Mouse (Mus musculus): Measurements from ENCODE around the gene Wdfy1. TPM values are rescaled to one million over a fixed set of nuclear protein-coding genes. Genes with fewer than 3 reads are reported as not detected.
A peak's percentile ranks its signal among the peaks of the same experiment; 100 is the strongest.

Wdfy1 gene
- polyA plus RNA-seq, 2 experiments: 20.8 to 31.1 TPM

- H3K9ac ChIP-seq (ENCODE audit: low read depth, low read length, severe bottlenecking): no peak overlapping the region
- H3K4me2 ChIP-seq (replicated peaks; ENCODE audit: low read depth, low read length, severe bottlenecking): no peak overlapping the region
- no peaks in the 10 kb centered on the region for H3K9me3 ChIP-seq (ENCODE audit: control insufficient read depth, low read length)
- WGBS: 67% methylated on average over 7 of the region's 7 CpGs
- H3K4me3 ChIP-seq (replicated peaks; ENCODE audit: low read length): no peak overlapping the region
- peaks cover 12% of the 10 kb centered on the region for H3K36me3 ChIP-seq (ENCODE audit: control insufficient read depth, insufficient read depth, low read length)
- no peak for TF ChIP-seq POLR2A (IDR thresholded peaks at IDR 0.05; ENCODE audit: borderline replicate concordance, extremely low read depth, insufficient read depth, insufficient read length)
- no peaks in the 10 kb centered on the region for H3K4me1 ChIP-seq (ENCODE audit: control insufficient read depth, insufficient read depth, low read length)
- no peaks in the 10 kb centered on the region for H3K27me3 ChIP-seq (ENCODE audit: control insufficient read depth, insufficient read depth, low read length)
- no peak overlapping the region for H3K27ac ChIP-seq (replicated peaks; ENCODE audit: low read depth, low read length)
- DNase-seq (ENCODE audit: low spot score) (peak; percentile 44), ATAC-seq (ENCODE audit: low FRiP score, low read depth) (no peak)
Observed at GRCm38 (mm10) chr1:79786267-79786927, 10.5 kb upstream of the Wdfy1 start.

- Histone ChIP-seq H3K27ac (replicated peaks; ENCODE audit: low read depth, low read length) (no peak overlapping the region), H3K4me2 (replicated peaks; ENCODE audit: low read depth, low read length, severe bottlenecking) (no peak overlapping the region), H3K9me3 (ENCODE audit: control insufficient read depth, low read length) (no peaks in the 10 kb centered on the region), H3K36me3 (ENCODE audit: control insufficient read depth, insufficient read depth, low read length) (peaks cover 45% of the 10 kb centered on the region), H3K27me3 (ENCODE audit: control insufficient read depth, insufficient read depth, low read length) (no peaks in the 10 kb centered on the region), H3K4me3 (replicated peaks; ENCODE audit: low read length) (no peak overlapping the region), H3K9ac (ENCODE audit: low read depth, low read length, severe bottlenecking) (no peak overlapping the region), H3K4me1 (ENCODE audit: control insufficient read depth, insufficient read depth, low read length) (no peaks in the 10 kb centered on the region)
- no peak for ATAC-seq (ENCODE audit: low FRiP score, low read depth)
- DNase-seq (ENCODE audit: low spot score): no peak
- WGBS: 84% methylated on average over 3 of the region's 3 CpGs
- TF ChIP-seq POLR2A (IDR thresholded peaks at IDR 0.05; ENCODE audit: borderline replicate concordance, extremely low read depth, insufficient read depth, insufficient read length): no peak
Observed at GRCm38 (mm10) chr1:79782433-79782832, 6.5 kb upstream of the Wdfy1 start.

- TF ChIP-seq POLR2A (IDR thresholded peaks at IDR 0.05; ENCODE audit: borderline replicate concordance, extremely low read depth, insufficient read depth, insufficient read length): no peak
- no peak for DNase-seq (ENCODE audit: low spot score)
- H3K9me3 ChIP-seq (ENCODE audit: control insufficient read depth, low read length): no peaks in the 10 kb centered on the region
- no peaks in the 10 kb centered on the region for H3K27me3 ChIP-seq (ENCODE audit: control insufficient read depth, insufficient read depth, low read length)
- no peak for ATAC-seq (ENCODE audit: low FRiP score, low read depth)
- H3K4me2 ChIP-seq (replicated peaks; ENCODE audit: low read depth, low read length, severe bottlenecking): no peak overlapping the region
- H3K27ac ChIP-seq (replicated peaks; ENCODE audit: low read depth, low read length): no peak overlapping the region
- H3K4me1 ChIP-seq (ENCODE audit: control insufficient read depth, insufficient read depth, low read length): no peaks in the 10 kb centered on the region
- 93% methylated on average over 11 of the region's 11 CpGs for WGBS
- no peak overlapping the region for H3K9ac ChIP-seq (ENCODE audit: low read depth, low read length, severe bottlenecking)
- no peak overlapping the region for H3K4me3 ChIP-seq (replicated peaks; ENCODE audit: low read length)
- peaks cover 45% of the 10 kb centered on the region for H3K36me3 ChIP-seq (ENCODE audit: control insufficient read depth, insufficient read depth, low read length)
Observed at GRCm38 (mm10) chr1:79778011-79778410, 2.1 kb upstream of the Wdfy1 start.

- Histone ChIP-seq H3K4me3 (replicated peaks; ENCODE audit: low read length) (no peak overlapping the region), H3K9me3 (ENCODE audit: control insufficient read depth, low read length) (no peaks in the 10 kb centered on the region), H3K4me2 (replicated peaks; ENCODE audit: low read depth, low read length, severe bottlenecking) (no peak overlapping the region), H3K27me3 (ENCODE audit: control insufficient read depth, insufficient read depth, low read length) (no peaks in the 10 kb centered on the region), H3K9ac (ENCODE audit: low read depth, low read length, severe bottlenecking) (no peak overlapping the region), H3K36me3 (ENCODE audit: control insufficient read depth, insufficient read depth, low read length) (peaks cover 14% of the 10 kb centered on the region), H3K4me1 (ENCODE audit: control insufficient read depth, insufficient read depth, low read length) (no peaks in the 10 kb centered on the region), H3K27ac (replicated peaks; ENCODE audit: low read depth, low read length) (no peak overlapping the region)
- no peak for DNase-seq (ENCODE audit: low spot score)
- WGBS: 77% methylated on average over 4 of the region's 4 CpGs
- no peak for TF ChIP-seq POLR2A (IDR thresholded peaks at IDR 0.05; ENCODE audit: borderline replicate concordance, extremely low read depth, insufficient read depth, insufficient read length)
- no peak for ATAC-seq (ENCODE audit: low FRiP score, low read depth)
Observed at GRCm38 (mm10) chr1:79774164-79774780, 1.7 kb downstream of the Wdfy1 start.

- Histone ChIP-seq H3K27me3 (ENCODE audit: control insufficient read depth, insufficient read depth, low read length) (no peaks in the 10 kb centered on the region), H3K4me2 (replicated peaks; ENCODE audit: low read depth, low read length, severe bottlenecking) (no peak overlapping the region), H3K9ac (ENCODE audit: low read depth, low read length, severe bottlenecking) (no peak overlapping the region), H3K9me3 (ENCODE audit: control insufficient read depth, low read length) (no peaks in the 10 kb centered on the region), H3K4me3 (replicated peaks; ENCODE audit: low read length) (no peak overlapping the region), H3K36me3 (ENCODE audit: control insufficient read depth, insufficient read depth, low read length) (no peaks in the 10 kb centered on the region), H3K27ac (replicated peaks; ENCODE audit: low read depth, low read length) (no peak overlapping the region), H3K4me1 (ENCODE audit: control insufficient read depth, insufficient read depth, low read length) (no peaks in the 10 kb centered on the region)
- 57% methylated on average over 1 of the region's 1 CpGs for WGBS
- TF ChIP-seq POLR2A (IDR thresholded peaks at IDR 0.05; ENCODE audit: borderline replicate concordance, extremely low read depth, insufficient read depth, insufficient read length): no peak
- no peak for DNase-seq (ENCODE audit: low spot score)
- ATAC-seq (ENCODE audit: low FRiP score, low read depth): no peak
Observed at GRCm38 (mm10) chr1:79768231-79768630, 7.7 kb downstream of the Wdfy1 start.
